Mouse (Mus musculus): ENCODE measurements around the gene Ltn1. TPM values are rescaled to one million over a fixed set of nuclear protein-coding genes. Genes with fewer than 3 reads are reported as not detected.
A peak's percentile ranks its signal among the peaks of the same experiment; 100 is the strongest.

The Ltn1 gene
- total RNA-seq (2021), result 10 to 100 TPM; 45.3 to 45.7 TPM
- long read RNA-seq, experiment 1, full-length matches to known transcripts, result 21 of 33 reads
- long read RNA-seq, experiment 1, partial matches to known transcripts, result 5 of 33 reads
- long read RNA-seq, experiment 1, other reads (novel, unspliced or antisense), result 7 of 33 reads
- long read RNA-seq, experiment 2, full-length matches to known transcripts, result 19 of 31 reads
- long read RNA-seq, experiment 2, partial matches to known transcripts, result 4 of 31 reads
- long read RNA-seq, experiment 2, other reads (novel, unspliced or antisense), result 8 of 31 reads

DNA sequence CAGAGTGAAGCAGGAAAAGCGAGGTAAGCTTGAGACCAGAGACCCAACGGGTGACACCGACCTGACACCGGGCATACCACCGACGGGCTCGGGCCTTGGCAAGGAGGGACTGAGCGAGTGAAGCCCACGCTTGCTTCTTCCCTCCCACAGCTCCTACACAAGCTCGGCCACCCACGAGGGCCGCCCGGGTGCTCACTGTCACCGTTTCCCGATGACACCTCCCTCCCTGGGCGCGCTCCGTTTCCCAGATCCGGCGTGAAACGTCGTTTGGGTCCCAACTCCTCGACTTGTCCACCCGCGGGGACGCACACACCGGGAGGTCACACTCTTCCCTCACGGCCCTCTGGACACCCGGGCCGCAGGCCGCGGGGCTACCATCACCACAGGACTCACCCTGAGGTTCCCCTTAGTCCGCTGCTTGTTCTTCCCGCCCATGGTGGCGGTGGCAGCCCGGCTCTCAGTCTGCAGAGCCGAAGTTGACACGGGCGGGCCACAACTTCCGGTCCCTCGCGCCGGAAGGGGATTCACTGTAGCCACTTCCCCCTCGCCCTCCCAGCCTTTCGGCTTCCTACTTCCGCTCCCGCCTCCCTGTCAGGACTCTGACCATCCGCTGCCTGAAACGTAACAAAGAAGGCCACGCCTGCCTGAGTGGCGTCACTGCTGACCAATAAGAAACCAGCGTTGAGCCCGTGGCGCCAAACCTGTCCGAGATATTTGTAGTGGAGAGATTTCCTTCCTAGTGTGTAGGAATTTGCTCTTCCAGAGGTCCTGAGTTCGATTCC, at the start of gene Ltn1:
Gene Ltn1 (minus strand): TSS at position 580 of the 782 bp plus-strand sequence.
- peak within 1 kb of the TSS; percentile 57 for H3K4me3 ChIP-seq
- no peak for TF ChIP-seq CTCF (conservative IDR thresholded peaks at IDR 0.05)
- DNase-seq (ENCODE audit: low spot score in 2 of 2), result peak; percentile 99
- peak within 1 kb of the TSS; percentile 82 for H3K27ac ChIP-seq

GRCm38 (mm10) chr16:87470579-87470978, 38.2 kb upstream of the Ltn1 start:
- H3K27ac ChIP-seq, result no peak overlapping the region
- H3K4me3 ChIP-seq, result no peak overlapping the region
- no peak for DNase-seq (ENCODE audit: low spot score in 2 of 2)
- no peak for TF ChIP-seq CTCF (conservative IDR thresholded peaks at IDR 0.05)

GRCm38 (mm10) chr16:87458752-87459151, 26.3 kb upstream of the Ltn1 start:
- Histone ChIP-seq H3K27ac (no peak overlapping the region), H3K4me3 (no peak overlapping the region)
- no peak for DNase-seq (ENCODE audit: low spot score in 2 of 2)
- TF ChIP-seq CTCF (conservative IDR thresholded peaks at IDR 0.05), result peak; percentile 49

DNA sequence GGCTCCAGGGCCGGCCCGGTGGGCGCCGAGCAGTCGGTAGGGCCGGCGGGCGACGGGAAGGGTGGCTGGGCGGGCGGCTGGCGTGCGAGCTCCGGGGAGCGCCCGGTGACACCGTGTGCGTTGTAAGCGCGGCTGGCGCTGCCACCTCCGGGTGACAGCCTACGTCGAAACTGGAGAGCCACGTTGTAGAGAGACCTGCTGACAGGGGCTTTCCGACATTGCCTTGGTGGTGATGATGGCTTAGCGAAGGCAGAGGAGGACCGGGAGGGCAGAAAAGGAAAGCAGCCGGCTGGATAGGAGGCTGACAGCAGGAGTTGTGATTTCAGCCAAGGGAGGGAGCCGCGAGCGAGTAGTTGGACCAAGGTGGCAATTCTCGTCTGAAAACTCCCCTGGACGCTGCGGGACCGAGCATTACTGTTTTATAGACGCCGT, 22.8 kb upstream of the Ltn1 start:
- H3K27ac ChIP-seq, result peak overlapping the region; percentile 90
- no peak for TF ChIP-seq CTCF (conservative IDR thresholded peaks at IDR 0.05)

GRCm38 (mm10) chr16:87454419-87455179, 22.2 kb upstream of the Ltn1 start, which contains the start of gene Usp16:
Gene Usp16 (plus strand): TSS chr16:87454703.
- DNase-seq (ENCODE audit: low spot score in 2 of 2), result peak; percentile 95 to 97
- TF ChIP-seq CTCF (conservative IDR thresholded peaks at IDR 0.05), result no peak
- H3K4me3 ChIP-seq, result peak within 1 kb of the TSS; percentile 96
- peak within 1 kb of the TSS; percentile 90 for H3K27ac ChIP-seq

More for the DNA sequence above, 22.8 kb upstream of the Ltn1 start:
- DNase-seq (ENCODE audit: low spot score in 2 of 2), result no peak
- peak overlapping the region; percentile 96 for H3K4me3 ChIP-seq

DNA sequence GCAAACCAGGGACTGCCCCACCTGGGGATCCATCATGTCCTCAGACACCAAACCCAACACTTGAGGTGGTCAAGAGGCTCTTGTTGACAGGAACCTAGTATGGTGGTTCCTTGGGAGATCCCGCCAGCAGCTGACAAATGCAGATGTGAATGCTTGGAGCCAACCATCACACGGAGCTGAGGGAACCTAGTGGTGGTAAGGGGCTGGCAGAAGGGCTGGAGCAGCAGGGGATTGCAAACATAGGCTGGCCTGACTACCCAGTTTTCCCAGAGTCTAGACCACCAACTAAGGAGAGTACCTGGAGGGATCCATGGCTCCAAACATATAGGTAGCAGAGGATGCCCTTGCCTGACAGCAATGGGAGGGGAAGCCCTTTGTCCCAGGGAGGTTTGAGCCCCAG, 20.8 kb upstream of the Ltn1 start:
- Histone ChIP-seq H3K27ac (no peak overlapping the region), H3K4me3 (no peak overlapping the region)
- no peak for DNase-seq (ENCODE audit: low spot score in 2 of 2)
- TF ChIP-seq CTCF (conservative IDR thresholded peaks at IDR 0.05), result no peak

DNA sequence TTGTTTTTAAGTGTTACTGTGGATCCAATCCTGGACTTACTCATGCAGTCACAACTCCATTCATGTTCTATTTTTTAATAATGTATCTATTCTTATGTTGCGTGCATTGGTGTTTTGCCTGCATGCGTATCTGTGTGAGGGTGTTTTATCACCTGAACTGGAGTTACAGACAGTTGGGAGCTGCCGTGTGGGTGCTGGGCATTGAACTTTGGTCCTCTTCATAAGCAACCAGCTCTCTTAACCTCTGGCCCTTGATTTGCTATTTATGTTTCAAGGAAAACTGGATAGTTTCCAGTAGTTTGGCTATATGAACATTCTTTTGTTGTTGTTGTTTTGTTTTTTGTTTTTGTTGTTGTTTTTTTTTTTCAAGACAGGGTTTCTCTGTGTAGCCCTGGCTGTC, 13.1 kb upstream of the Ltn1 start:
- no peak for DNase-seq (ENCODE audit: low spot score in 2 of 2)
- no peak for TF ChIP-seq CTCF (conservative IDR thresholded peaks at IDR 0.05)
- Histone ChIP-seq H3K27ac (no peak overlapping the region), H3K4me3 (no peak overlapping the region)

DNA sequence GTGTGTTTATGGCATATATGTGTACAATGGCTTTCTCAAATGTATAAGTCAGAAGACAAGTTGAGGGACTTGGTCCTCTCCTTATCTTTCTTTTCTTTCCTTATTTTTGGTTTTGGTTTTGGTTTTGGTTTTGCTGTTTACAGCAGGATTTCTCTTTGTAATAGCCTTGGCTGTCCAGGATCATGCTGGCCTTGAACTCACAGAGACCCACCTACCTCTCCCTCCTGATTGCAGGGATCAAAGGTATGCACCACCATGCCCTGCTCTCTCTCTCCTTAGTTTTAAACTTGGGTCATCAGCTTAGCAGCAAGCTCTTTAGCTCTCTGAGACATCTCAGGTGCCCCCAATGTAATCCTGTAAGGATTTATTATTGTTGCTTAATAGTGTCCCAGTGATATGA, 12.7 kb upstream of the Ltn1 start:
- TF ChIP-seq CTCF (conservative IDR thresholded peaks at IDR 0.05), result no peak
- DNase-seq (ENCODE audit: low spot score in 2 of 2), result no peak
- Histone ChIP-seq H3K27ac (no peak overlapping the region), H3K4me3 (no peak overlapping the region)

DNA sequence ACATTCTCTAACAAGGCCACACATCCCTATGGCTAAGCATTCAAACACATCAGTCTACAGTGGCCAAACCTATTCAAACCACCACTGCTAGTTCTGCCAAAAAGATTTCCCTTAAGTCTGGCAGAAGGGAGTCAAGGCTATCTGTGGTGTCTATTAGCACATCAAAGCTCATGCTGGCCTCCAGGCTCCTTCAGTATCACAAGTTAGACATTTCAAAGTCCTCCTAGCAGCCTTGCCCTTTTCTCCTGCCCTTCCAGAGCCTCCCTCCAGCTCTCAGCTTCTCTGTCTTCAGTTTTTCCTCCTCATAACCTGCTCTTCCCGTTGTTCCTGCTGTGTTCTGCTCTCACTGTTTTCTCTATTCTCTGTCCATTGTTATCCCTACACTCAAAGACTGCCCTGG, 11.7 kb upstream of the Ltn1 start:
- Histone ChIP-seq H3K27ac (no peak overlapping the region), H3K4me3 (no peak overlapping the region)
- no peak for TF ChIP-seq CTCF (conservative IDR thresholded peaks at IDR 0.05)
- no peak for DNase-seq (ENCODE audit: low spot score in 2 of 2)

DNA sequence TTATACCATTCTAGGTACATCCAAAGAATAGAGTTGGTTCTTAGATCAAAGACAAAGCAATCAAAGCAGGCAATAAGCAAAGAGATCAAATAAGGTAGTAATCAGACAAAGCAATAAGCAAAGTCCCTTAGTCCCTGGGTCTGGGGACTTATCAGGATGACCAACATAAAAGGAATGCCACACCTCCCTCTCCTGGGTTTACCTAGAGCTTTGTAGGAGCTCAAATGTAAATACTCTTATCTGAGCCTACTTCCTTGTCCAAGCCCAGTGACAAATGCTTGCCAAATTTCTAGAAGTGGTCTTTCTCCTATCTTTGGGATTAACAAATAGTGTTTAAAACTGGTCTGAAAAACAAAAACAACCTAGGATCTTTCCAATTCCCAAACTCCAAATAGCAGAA, 10.8 kb upstream of the Ltn1 start:
- 0 out of 2 replicates have a peak overlapping the region, but pooled peaks have one; percentile 16 for H3K27ac ChIP-seq
- DNase-seq (ENCODE audit: low spot score in 2 of 2), result no peak
- TF ChIP-seq CTCF (conservative IDR thresholded peaks at IDR 0.05), result no peak
- H3K4me3 ChIP-seq, result no peak overlapping the region

DNA sequence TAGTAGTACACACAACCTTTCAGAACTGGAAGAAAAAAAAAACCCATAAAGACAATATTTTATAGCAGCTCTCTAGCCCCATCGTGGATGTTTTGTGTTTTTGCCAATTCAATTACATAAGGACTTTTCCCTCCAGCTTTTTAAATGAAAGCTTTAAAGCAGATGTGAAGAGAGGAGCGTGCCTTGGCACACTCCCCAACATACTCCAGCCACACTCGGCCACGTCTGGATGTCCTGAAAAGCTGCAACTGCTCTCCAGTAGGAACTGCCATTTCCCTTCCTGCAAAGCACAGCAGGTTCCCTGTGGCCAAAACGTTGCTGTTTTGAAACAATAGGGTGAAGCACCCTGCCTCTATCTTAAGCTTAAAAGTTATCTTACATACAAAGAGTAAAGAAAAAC, 9.9 kb upstream of the Ltn1 start:
- TF ChIP-seq CTCF (conservative IDR thresholded peaks at IDR 0.05), result no peak
- 0 out of 2 replicates have a peak overlapping the region, but pooled peaks have one; percentile 16 for H3K27ac ChIP-seq

GRCm38 (mm10) chr16:87441089-87441488, 8.7 kb upstream of the Ltn1 start:
- DNase-seq (ENCODE audit: low spot score in 2 of 2), result no peak
- TF ChIP-seq CTCF (conservative IDR thresholded peaks at IDR 0.05), result peak; percentile 55
- H3K27ac ChIP-seq, result no peak overlapping the region; the same call in 1 of the 2 replicates
- peak overlapping the region; percentile 68 for H3K4me3 ChIP-seq

More for the DNA sequence above, 9.9 kb upstream of the Ltn1 start:
- H3K4me3 ChIP-seq, result no peak overlapping the region
- DNase-seq (ENCODE audit: low spot score in 2 of 2), result no peak
